Mouse (Mus musculus) thymus, postnatal 25 days (tissue): ENCODE data around the gene Slc17a5.
A peak's percentile ranks its signal among the peaks of the same experiment; 100 is the strongest.

Experiments
- DNase-seq: peaks from one replicate; pipeline ENCODE4 v3.0.0; 2022

Gene Slc17a5

GRCm38 (mm10) chr9:78587914-78588313 lies at the start of gene Slc17a5:
Gene Slc17a5, minus strand, starts transcription at chr9:78588041.
- DNase-seq, result peak; percentile 96

- DNase-seq, result no peak
These were observed 46.1 kb upstream of the Slc17a5 start for GRCm38 (mm10) chr9:78633976-78634375.

DNA sequence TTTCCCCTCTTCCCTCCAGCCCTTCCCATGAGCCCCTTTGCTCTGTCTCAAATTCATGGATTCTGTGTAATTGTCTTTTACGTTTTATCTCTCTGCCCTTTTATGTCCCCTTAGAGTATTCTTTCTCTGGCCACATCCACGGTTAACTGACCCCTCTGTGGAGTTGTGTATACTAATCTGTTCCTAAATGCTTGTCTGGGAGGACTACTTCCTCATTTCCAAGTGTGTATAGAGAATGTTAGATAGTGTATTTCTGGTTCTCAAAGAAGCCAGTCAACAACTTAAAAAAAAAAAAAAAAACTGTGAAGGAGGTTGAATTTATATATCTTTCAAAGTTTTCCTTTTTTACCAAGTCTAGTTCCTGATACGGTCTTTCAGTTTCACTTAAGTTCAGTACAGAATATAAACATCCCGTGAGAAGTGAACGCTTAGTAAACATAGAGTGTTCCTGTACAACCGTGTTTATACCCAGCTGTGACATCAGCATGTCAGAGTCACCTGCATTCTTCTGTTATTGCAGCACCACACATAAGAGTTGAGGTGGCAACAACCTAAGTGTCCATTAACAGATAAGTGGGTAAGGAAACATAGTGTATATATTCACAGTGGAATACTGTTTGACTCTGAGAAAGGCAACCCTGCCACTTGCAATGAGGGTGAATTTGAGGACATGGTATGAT lies 44.1 kb upstream of the Slc17a5 start:
- no peak for DNase-seq

GRCm38 (mm10) chr9:78629991-78630390 lies 42.1 kb upstream of the Slc17a5 start:
- DNase-seq, result no peak

DNA sequence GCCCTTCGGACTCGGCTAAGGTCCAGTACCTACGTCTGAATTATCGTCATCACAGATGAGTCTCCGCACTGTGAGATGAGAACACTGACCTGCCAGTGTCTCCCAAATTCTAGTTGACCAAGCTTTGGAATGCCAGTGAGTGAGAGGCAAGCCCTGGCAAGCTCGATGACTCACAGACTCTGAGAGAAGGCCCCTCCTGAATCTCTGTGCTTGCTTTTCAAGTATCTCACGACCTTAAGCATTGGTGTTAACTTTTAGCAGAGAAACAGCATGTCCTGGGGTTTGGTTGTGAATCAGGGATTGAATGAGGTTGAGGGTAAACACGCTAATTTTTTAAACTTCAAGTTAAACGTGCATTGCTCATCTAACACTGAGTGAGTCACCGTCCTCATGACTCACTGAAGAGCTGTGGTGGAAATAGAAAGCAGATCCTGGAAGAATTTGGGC lies 35.5 kb upstream of the Slc17a5 start:
- no peak for DNase-seq

- DNase-seq, result no peak
These were observed 31.4 kb upstream of the Slc17a5 start for GRCm38 (mm10) chr9:78619285-78619684.

DNA sequence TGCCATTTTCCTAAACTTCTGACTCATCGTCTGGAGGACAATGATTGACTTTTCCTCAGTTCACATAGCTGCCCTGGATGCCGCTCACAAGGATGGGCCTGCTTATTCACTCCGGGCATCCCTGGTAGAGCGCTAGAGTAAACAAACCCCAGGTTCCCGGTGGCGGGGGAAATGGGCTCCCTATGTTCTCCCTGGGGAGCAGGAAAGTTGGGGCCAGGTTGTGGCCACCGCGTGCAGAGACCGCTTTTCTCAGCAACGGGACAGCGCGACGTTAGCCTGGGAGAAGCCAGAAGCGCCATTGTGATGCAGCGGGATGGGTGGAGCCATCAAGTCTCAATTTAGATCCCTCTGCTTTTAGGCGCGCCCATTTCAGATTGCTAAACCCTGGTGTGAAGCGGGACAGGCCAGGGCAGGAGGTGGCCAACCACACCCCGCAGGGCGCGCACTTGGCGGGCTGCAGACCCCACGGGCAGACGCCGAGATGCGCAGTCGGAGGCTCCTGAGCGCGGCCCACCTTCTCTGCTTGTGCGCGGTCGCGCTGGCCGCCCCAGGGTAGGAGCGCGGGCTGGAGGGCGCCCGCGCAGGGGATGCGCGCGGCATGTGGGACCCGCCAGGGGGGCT lies 27.7 kb upstream of the Slc17a5 start, which contains the start of gene Cd109:
Gene Cd109 (plus strand): TSS at position 146 of the 621 bp plus-strand sequence.
- DNase-seq, result peak; percentile 1

DNA sequence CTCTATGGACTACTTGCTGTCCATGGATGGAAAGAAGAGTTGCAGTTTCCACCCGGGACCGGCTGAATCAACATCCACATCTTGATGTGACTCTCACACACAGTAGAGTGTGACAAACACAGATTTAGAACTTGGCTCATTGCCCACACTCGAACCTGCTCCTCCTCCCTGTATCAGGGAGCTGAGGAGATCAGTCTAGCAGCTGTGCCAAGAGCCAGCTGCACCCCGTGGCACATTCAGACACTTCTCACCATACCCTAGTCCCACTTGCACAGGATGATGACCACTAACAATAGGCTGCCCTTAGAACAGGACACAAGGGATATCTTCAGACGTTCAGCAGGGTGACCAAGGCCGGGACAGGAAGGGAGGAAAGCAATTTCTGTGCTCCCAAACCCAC lies 26.4 kb upstream of the Slc17a5 start:
- DNase-seq, result no peak

DNA sequence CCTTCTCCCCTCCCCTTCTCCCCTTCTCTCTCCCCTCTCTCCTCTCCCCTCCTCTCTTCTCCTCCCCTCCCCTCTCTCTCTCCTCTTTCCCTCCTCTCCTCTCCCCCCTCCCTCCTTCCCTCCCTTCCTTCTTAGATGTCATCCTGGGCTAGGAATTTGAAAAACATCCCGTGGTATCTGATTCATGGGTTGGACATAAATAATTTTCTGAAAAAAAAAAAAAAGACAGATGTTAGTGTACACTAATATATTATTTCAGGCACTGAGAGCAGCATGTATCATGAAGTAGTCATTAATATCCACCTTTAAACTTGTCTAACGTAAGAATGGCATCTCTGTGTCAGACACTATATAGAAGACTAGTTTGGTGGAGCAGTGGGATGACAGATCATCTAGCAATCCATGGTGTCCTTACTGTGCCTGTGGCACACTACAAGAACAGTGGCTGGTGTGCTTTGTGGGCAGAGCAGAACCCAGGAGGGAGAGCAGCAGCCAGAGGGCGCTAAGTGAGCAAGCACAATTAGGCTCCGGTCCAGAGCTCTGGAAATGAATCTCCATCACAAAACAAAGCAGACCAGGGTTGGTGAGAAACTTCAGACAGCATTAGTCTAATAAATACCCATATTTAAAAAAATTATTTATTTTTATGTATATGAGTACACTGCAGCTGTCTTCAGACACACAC lies 13.3 kb upstream of the Slc17a5 start:
- no peak for DNase-seq

DNA sequence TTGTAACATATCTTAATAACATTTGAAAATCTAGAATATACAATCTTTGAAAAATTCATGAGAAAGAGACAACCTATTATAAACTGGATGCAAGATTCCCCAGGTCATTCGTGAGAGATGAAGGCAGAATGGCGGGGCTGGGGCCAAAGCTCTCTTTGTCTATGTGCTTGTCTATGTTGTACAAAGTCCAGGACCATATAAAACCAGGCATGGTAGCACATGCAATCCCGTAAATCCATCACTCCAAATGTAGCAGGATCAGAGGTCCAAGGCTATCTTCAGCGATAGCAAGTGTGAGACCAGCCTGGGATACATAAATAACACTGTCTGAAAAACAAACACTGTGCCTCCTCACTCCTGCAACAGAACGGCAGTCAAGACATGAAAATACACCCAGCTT lies 12.1 kb upstream of the Slc17a5 start:
- no peak for DNase-seq

DNA sequence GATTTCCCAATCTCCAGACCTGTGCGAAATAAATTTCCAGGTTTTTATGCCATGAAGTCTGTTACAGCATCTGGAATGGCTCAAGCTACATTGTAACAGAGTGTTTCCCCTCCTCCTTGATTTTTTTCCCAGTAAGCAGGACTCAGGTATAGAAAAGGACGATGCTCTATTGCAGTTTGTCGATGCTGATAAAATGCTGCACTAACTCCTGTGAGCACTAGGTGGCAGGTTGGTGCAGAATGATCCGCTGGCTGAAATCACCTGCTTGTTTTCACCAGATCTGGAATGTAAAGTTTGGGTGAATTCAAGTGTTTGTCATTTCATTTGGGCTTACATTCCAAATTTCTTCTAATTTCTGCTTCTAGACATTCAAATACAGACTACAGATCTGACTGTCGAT lies 9.0 kb upstream of the Slc17a5 start:
- peak; percentile 29 for DNase-seq

- no peak for DNase-seq
These were observed 8.1 kb upstream of the Slc17a5 start for GRCm38 (mm10) chr9:78595769-78596555.

DNA sequence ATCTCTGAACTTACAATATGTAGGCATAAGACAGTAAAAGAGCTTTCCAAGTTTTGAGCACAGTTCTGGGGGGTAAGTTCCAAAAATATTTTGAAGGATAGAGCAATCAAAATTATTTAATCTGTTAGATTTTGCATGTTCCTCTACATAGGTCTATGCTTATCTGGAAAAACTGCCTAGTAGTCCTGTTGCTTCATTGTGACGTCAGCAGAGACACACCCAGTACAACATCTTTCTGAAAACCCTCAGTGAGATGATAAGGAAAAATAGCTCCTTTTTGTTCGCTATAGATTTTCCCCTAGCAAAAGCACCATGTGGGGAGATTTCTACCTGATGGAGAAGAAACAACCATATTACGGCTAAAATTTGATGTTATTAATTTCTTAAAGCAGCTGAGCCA lies 7.4 kb upstream of the Slc17a5 start:
- no peak for DNase-seq

DNA sequence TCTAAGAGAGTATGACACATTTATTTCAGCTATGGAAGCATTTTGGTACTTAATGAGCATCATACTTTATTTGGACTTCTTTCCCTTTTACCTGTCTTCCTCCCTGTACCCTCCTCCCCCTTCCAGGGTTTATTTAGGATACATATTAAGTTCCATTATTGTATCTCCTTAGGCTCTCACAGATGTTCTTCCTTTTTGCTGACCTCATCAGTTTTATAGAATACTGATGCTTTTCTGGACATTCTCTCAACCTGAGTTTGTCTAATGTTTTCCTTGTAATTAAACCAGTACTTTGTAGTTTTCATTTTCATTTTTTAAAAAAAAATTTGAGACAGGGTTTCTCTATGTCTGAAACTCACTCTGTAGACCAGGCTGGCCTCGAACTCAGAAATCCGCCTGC lies 2.6 kb upstream of the Slc17a5 start:
- no peak for DNase-seq

DNA sequence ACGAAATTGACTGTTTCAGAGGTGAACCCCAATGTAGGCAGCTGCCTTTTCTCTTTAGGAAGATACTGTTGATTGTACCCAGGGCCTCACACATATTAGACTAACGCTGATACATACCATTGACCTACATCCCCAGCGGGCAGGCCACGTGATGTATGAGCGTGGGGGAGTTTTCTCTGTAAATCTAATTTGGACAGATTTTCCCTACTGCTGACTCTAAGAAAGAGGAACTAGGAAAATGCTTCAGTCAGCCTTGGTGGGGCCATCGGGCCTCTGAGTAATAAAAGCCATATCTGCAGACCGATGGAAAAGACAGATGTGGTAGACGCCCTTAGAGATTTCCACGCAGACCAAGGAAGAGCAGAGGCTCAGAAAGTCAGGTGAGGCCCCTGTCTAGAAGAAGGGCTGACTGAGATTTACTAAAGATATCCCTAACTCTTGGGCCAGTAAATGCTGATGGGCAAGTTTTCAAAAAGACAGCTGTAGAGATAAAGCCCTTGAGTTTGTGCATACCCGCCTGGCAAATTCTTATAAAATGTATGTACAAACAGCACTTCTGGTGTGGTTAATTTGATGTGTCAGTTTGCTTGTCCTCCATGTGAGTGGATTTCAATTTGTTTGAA lies 681 bp upstream of the Slc17a5 start:
- DNase-seq, result no peak

GRCm38 (mm10) chr9:78587218-78587883 lies 490 bp downstream of the Slc17a5 start:
- no peak for DNase-seq

- DNase-seq, result no peak
These were observed 8.0 kb downstream of the Slc17a5 start for GRCm38 (mm10) chr9:78579644-78580396.

GRCm38 (mm10) chr9:78578824-78579223 lies 9.0 kb downstream of the Slc17a5 start:
- DNase-seq, result no peak

- DNase-seq, result no peak
These were observed 11.4 kb downstream of the Slc17a5 start for GRCm38 (mm10) chr9:78576466-78576865.

DNA sequence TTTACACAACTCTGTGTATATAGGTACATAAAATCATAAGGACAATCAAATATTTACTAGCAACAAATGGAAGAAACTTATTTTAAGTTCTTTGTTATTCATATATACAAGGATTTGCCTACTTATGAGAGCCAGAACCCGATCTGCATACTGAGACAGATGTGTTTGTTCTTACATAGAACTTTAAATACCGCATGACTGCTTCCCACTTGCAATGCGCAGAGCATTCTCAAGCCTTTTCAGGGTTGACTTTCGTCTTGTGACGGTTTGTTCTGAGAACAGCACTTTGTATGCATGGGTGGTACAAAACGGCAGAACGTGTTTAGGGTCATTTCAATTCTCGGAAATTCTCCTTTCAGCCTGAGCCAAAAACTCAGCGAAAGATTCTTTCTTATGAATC lies 17.9 kb downstream of the Slc17a5 start:
- DNase-seq, result no peak

DNA sequence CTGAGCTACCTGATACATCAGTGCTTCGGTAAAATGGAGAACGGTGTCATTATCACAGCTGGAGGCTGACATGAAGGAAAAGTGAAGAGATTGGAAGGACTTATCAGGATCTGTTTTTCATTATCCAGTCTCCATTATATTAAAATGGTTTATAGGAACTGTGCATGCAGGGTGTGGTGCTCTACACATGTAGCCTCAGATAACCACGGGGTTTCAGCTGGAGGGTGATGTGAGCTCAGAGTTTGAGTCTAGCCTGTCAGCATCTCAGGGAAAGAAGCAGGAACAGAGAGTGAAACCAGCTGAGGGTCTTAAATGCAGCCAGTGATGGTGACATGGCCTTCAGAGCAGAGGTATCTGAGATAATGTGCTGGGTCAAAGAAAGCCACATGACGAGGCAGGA lies 28.4 kb downstream of the Slc17a5 start:
- no peak for DNase-seq
